Mouse (Mus musculus): Measurements from ENCODE around the gene Rragd. TPM values are rescaled to one million over a fixed set of nuclear protein-coding genes. Genes with fewer than 3 reads are reported as not detected.

Rragd gene
- total RNA-seq, 2 experiments from 2014 or later: 6.3 to 7.1 TPM

Other genes starting within 250 kb of the Rragd start
- gene Lyrm2, start 182.8 kb upstream of the Rragd start, total RNA-seq (2015; ENCODE audit: low replicate concordance): 14.1 and 21.4 TPM in 2 replicates
- 8.6 and 12.8 TPM in 2 replicates for gene Lyrm2, start 182.8 kb upstream of the Rragd start, total RNA-seq (2017; ENCODE audit: low replicate concordance)
- 0.84 and 3.2 TPM in 2 replicates for gene Ankrd6, start 32.2 kb upstream of the Rragd start, total RNA-seq (2015; ENCODE audit: low replicate concordance)
- 0.91 and 1.4 TPM in 2 replicates for gene Ankrd6, start 32.2 kb upstream of the Rragd start, total RNA-seq (2017; ENCODE audit: low replicate concordance)
- 36.9 and 49.0 TPM in 2 replicates for gene Ube2j1, start 48.4 kb downstream of the Rragd start, total RNA-seq (2015; ENCODE audit: low replicate concordance)
- 34.3 and 34.7 TPM in 2 replicates for gene Ube2j1, start 48.4 kb downstream of the Rragd start, total RNA-seq (2017; ENCODE audit: low replicate concordance)
- gene Gabrr2, start 80.0 kb downstream of the Rragd start, total RNA-seq (2015; ENCODE audit: low replicate concordance): not detected in 2 replicates
- not detected in 2 replicates for gene Gabrr2, start 80.0 kb downstream of the Rragd start, total RNA-seq (2017; ENCODE audit: low replicate concordance)
- gene Gabrr1, start 149.5 kb downstream of the Rragd start, total RNA-seq (2015; ENCODE audit: low replicate concordance): not detected in 2 replicates
- gene Gabrr1, start 149.5 kb downstream of the Rragd start, total RNA-seq (2017; ENCODE audit: low replicate concordance): not detected in 2 replicates
- gene Pm20d2, start 206.7 kb downstream of the Rragd start, total RNA-seq (2015; ENCODE audit: low replicate concordance): not detected in 2 replicates
- not detected in 2 replicates for gene Pm20d2, start 206.7 kb downstream of the Rragd start, total RNA-seq (2017; ENCODE audit: low replicate concordance)
- gene Srsf12, start 226.0 kb downstream of the Rragd start, total RNA-seq (2015; ENCODE audit: low replicate concordance): not detected in 2 replicates
- not detected in 2 replicates for gene Srsf12, start 226.0 kb downstream of the Rragd start, total RNA-seq (2017; ENCODE audit: low replicate concordance)